Mouse (Mus musculus) midbrain, embryonic 16.5 days (tissue): ENCODE measurements around the gene Fbxo3. TPM values are rescaled to one million over a fixed set of nuclear protein-coding genes. Genes with fewer than 3 reads are reported as not detected.

Experiments used
- polyA plus RNA-seq: library from polyadenylated mRNA; unstranded; fragments of >200 nt; fragmentation: Nextera tagmentation; extraction: Ambion mirVana; gene quantifications from 2 replicates; pipeline ENCODE4 v1.2.1, GENCODE M21; 2015

Gene Fbxo3
- polyA plus RNA-seq, 1 experiment from 2014 or later: 84.0 TPM

Other genes starting within 250 kb of the Fbxo3 start
- 337 and 370 TPM in 2 replicates for gene Caprin1, start 230.1 kb upstream of the Fbxo3 start, polyA plus RNA-seq
- gene Lmo2, start 69.7 kb upstream of the Fbxo3 start, polyA plus RNA-seq: 25.5 and 29.0 TPM in 2 replicates
- 2.3 and 2.9 TPM in 2 replicates for gene 4931422A03Rik, start 640 bp downstream of the Fbxo3 start, polyA plus RNA-seq
- not detected in 2 replicates for gene Gm10912, start 38.1 kb downstream of the Fbxo3 start, polyA plus RNA-seq
- gene Gm10799, start 40.8 kb downstream of the Fbxo3 start, polyA plus RNA-seq: not detected in 2 replicates
- gene Cd59b, start 42.1 kb downstream of the Fbxo3 start, polyA plus RNA-seq: 1.4 and 2.8 TPM in 2 replicates
- gene Cd59a, start 68.1 kb downstream of the Fbxo3 start, polyA plus RNA-seq: 11.2 and 11.3 TPM in 2 replicates
- gene A930018P22Rik, start 95.0 kb downstream of the Fbxo3 start, polyA plus RNA-seq: not detected in 2 replicates